Mouse (Mus musculus) right cerebral cortex, postnatal 14 days (tissue): Measurements from ENCODE around the gene Abtb2.

Experiments used
- DNase-seq: peaks from one replicate; pipeline ENCODE4 v3.0.0; 2022

Abtb2 gene

DNA sequence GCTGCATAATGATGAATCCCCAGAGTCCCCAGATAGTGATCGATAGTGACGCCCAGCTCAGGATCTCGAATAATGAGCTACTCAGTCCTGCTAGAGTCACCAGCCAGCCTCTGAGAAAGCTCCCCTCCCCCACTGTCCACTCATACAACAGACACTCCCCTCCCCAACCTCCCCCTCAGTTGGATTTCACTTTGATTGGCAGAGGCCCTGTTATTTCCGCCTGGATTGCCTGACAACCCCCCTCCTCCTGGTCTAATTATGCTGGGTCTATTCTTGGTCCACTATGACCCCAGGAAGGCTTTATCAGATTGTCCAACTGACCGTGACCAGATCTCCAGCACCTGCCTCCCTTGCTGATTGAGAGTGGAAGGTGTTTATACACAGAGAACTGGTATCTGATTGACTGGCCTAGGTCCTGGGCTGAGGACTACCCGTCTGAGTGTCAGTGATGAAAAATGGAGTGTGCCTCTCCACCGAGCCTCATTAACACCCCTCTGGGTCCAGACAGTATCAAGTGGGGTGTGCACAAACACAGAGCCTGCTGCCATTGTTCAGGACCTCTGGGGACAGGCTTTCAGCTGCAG is 59.3 kb downstream of the Abtb2 start:
- DNase-seq: no peak

DNA sequence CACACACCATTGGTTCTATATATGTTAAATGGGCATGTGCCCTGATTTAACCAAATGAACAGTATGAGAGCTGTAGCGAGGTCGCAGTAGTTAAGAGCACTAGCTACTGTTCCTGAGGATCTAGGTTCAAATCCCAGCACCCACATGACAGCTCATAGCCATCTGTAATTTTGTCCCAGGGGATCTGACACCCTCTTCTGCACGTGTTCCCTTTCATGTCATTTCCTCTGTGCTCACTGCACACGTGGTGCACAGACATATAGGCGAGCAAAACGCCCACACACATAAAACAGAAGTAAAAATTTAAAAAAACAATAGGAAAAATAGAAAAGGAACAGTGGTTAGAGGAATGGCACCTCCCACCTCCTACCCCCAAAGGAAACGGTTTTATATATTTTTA is 61.0 kb downstream of the Abtb2 start:
- no peak for DNase-seq

DNA sequence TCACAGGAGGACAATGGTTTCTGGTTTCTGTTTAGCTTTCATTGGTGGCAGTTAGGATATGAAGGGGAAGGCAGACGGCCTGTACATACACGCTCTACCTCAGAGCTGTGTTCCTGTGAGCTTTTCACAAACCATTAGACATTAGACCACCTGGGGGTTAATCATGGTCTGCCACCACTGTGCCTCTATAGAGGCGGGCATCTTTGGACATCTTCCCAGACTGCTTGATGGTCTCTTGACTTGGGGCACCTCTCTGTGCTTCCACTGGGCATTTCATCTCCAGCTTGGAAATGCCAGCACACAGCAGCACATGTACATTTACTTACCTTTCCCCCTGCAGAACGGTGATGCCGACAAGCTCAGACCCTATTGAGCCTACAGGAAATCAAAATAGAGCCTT is 63.8 kb downstream of the Abtb2 start:
- no peak for DNase-seq

DNA sequence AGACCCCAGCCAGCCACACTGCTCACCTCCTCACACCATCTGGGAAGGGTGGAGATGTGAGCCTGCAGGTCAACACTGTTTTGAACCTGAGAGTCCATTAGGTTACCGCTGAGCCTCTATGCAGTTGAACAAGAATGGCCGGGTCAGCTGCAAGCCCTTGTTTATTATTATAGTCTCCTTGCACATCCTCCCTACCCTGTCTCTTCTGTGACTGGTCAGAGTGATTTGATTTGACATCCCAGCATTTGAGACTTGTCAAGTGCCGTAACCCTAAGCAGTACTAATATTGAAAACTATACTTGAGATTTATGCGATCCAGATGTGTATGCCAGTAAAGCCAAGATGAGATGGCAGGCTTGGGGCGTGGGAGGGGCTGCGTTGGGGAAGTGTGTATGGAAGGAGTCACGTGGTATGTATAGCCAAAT is 65.2 kb downstream of the Abtb2 start:
- no peak for DNase-seq

DNA sequence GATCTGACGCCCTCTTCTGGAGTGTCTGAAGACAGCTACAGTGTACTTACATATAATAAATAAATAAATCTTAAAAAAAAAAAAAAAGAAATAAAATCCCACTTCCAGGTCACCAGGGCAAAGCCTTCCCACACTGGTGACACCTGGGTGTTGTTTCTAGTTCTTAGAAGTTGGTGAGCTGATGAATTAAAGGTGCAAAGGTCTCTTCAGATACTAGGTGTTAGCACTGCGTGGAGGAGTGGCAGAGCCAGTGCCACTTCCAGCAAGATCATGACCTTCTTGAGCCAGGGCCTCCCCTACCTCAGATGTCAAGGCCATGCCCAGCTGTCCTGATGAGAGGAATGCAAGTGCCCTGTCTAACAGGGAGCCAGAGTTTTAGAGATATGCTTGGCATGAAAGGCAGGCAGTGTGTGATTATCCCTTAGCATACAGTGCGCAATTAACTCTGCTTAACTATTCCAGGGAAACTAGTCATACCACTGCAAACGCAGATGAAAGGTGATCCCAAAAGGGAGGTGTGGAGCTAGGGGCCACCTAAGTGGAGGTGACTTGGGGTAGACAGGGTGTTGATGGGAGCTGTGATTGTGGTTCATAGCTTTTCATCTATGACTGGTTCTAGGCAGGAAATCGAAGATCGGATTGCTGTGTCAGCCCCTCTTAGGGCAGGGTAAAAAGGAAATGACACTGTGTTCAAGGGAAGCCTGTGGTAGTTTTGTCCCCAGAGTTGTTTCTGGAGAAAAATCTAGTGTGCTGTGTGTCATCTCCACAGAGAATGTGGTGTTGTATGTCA is 66.2 kb downstream of the Abtb2 start:
- no peak for DNase-seq

DNA sequence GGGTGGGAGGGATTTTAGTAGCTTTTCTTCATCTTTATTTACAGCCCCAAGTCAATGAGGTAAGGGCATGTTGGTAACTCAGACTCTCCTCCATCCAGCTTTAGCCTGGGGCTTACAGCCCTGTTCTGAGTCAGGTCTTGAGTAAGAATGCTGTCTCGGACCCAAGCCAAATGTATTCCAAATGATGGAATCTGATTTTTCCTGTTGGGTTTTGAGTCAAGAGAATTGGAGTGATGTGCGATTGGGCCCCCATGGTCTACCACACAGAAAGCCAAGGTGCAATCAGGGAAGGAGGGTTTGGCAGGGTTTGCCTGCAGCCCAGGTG is 66.8 kb downstream of the Abtb2 start:
- no peak for DNase-seq

DNA sequence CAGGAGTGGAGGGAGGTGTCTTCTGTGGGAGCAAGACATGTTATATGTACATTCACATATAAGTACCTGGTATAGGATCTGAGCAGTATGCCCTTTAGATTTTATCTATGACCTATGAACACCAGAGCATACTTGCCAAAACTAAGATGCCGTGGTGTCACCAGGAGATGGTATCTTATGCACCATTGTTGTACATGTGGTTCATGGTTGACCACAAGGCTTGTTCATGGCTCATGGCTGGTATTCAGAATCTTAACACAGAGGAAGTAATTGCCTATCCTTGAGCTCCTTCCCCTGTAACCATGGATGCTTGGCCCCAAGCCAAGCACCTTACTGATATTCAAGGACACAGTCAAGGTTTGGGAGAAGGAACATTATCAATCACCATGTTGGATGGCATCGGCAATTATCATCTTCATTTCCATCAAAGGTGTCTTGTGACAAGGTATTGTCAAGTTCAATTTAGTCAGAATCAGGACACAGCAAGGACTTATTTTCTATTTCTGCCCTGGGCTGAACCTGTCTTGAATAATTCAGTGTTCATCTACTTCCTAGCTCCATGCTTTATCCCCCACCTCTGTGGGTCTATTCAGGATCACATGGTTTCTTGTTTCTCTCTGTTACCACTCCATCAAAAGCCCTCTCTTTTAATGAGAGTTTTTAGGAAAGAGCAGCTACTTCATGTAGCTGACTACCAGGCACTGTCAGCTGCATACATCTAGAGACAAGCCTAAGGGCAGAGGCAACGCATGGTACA is 69.8 kb downstream of the Abtb2 start:
- DNase-seq: no peak

DNA sequence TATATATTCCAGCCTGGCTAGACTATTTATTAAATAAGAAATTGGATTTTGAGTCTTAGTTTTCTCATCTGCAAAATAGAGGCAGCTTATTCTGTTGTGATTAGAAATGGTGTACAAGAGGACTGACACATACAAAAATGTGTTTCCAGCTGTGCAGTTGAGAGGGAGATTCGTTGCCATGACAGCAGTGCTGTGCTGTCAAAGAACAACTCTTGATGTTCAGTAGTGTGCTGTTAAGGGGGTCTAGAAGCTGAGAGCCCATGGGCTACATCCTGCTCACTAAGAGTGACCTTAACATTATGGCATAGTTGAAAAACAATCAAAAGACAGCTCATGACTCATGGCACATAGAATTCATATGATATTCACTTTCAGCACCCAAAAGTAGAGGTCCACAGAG is 71.3 kb downstream of the Abtb2 start:
- no peak for DNase-seq

DNA sequence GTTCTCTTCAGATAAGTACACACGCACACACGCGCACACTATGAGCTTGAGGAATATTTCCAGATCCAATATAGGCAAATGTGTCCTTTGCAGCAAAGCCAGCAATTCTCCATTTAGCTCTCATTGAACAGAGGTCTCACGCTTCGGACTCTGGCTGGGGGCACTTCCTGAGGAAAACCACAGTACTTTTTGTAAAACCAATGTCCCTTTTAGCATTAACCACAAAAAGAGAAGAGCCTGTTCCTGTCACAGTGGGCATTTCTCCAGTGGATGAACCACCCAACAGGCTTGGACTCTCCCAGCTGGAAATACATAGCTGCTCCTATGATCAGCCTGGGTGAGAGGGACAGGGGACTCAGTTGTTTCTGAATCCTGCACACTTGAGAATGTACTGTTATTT is 71.8 kb downstream of the Abtb2 start:
- DNase-seq: no peak

DNA sequence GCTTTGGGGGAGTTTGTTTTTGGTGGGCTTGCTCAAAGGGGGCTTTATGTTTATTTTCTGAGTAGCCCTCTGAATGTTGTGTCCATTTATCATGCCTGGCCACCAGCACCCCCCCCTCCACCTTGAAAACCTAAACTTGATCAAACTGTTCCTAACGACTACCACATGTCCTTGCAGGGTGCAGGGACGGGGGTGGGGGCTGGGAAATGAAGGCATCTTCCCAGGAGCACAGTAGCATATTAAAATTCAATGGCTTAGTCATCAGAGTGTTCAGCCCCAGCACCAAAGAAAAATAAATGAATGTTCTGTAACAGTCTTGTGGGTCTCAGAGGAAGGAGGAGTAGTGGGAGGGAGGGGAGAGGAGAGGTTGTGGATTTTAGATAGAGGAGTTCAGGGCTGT is 73.6 kb downstream of the Abtb2 start:
- no peak for DNase-seq

DNA sequence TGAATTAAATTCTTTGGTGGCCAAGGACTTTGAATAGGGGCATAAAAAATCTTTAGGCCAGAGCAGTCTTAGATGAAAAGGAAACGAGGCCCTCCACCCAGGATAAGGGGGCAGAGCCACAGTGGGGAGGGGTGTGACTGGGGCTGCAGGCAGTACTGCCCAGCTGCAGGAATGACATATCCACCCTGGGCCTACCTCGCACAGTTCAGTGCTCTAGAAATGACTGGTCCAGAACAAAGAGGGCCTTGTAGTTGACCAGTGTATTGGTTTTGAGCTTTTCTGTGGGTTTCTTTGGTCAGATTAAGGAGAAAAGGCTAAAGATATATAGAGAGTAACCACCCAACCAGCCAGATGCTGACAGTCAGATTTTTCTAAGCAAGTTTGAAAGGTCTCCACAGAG is 74.8 kb downstream of the Abtb2 start:
- no peak for DNase-seq

DNA sequence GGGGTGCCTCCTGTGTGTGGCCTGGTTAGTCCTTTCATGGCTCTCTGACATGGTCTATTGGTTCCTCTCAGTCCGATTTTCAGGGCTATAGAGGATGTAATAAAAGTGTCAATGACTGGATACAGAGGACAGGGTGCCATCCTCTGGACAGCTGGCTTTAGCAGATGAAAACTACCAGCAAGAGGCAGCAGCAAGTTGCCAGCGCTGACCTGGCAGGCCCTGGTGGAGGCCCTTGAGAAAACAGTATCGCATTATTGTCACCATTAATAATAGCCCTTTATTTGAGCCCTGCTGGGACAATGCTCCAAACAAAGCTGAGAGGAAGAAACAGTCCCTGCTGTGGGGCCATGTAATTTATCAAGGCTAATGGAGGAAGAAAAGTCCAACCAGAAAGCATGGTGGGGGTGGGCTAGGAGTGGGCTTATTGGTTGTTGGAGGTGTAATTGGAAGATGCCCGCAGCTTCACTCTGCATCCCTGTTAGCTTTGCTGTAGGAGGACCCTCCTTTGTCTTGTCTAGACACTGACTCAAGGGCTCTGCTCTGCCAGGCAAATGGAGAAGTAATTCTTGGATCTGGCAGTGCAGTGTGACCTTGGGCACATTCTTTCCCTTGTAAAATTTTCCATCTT is 77.6 kb downstream of the Abtb2 start:
- no peak for DNase-seq

DNA sequence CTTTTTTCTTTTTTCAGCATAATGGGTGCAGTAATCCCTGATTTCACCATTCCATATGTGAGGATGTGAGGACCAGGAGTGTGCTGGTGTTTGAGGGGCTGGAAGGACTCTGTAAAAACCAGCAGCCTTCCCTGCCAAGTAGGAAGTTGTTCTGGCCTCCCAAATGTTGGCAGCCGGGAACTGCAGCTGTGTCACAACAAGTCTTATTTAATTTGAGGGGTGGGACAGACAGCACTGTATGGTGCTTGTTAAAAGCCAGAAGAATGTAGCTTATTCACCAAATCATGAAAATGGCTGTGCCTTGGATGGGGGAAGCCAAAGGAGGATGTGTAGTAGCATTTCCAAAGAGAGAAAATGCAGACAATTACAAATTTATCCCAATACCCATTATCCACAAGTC is 78.3 kb downstream of the Abtb2 start:
- DNase-seq: no peak

DNA sequence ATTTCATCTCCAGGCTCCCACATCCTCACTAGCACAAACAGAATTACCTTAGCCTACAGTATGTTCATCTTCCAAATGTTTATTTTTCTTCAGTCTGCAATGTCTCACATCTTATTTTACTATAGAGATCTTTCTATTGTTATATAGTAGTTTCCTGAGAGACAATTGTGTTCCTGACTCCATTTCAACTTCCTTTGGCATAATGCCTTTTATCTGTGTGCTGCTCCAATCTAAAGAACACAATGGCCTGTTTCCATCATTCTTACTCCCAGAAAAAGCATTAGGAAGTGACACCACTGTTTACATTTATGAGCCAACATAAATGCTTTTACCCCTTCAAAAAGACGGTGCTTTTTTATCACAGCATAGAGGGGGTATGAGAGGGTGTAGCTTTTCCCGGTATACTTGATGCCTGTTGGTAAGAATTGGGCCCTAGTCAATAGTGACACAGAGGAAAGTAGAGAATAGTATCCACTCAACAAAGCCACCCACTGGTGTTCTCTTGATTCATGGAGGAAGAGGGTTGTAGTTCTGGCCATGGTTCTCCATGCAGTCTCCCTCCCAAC is 84.3 kb downstream of the Abtb2 start:
- no peak for DNase-seq

DNA sequence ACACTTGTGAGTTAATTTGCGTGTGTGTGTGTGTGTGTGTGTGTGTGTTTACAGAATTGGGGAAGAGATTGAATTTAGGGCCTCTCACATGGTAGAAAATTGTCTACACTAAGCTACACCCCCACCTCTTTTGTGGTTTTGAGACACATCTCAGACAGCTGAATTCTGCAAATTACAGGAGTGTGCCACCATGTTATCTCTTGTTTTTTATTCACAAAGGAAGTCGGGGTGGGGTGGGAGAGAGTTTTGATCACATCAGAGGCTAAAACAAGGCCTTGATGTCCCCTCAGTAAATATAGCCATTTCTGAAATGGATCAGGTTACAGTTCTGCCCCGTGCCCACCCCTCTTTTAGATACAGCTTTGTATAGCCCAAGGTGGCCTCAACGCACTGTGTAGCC is 86.0 kb downstream of the Abtb2 start:
- DNase-seq: no peak

DNA sequence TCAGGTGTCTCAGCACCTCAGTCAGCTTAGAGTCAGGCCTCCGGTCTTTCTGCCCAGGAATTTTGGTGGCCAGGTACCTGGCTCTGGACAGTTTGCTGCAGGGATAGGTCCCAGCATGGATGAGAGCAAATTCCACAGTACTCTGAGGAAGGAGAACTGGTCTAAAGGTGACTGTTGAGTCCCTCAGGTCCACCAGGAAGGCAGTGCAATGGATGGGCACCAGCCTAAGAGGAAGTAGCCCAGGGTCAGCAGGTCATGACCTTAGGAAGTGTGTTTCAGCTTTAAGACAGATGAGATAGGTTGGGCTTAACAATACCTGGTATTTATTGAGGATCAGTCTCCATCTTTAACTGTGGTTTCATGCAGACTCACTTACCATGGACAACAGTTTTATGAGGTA is 88.9 kb downstream of the Abtb2 start:
- no peak for DNase-seq

DNA sequence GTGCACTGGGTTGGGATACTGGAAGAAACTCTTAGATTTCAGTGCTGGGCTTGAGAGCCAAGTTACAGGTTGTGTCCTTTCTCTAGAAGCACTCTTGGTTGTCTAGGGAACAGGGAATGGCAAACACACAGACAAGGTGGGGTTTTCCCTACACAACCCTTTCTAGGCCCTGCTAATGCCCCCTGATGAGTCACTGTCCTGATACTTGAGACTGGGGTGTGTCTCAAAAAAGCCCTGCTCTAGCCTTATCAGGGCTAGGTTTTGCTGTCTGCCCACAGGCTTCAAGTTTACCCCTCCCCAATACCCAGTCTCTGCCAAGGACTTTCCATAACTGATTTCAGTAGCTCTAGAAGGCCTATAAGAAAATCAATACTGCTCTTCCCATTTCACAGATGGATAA is 89.9 kb downstream of the Abtb2 start:
- DNase-seq: no peak

DNA sequence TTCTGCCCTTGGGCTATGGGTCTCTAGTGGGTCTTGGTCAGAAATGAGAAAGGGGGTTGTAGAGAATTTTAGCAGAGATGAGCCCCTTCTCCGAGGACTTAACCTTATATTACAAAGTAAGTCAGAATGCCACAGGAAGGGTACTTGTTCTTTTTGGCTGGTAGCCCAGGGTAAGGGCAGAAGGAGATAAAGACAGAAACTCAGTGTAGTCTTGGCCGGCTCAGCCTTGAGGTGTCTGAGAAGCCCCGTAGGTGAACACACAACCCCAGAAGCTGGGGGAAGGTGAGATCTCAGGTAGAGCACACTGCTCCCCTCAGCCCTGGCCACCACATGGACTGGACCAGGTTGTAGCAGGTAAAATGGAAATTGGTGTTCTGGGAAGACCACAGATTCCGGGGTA is 93.1 kb downstream of the Abtb2 start:
- no peak for DNase-seq

DNA sequence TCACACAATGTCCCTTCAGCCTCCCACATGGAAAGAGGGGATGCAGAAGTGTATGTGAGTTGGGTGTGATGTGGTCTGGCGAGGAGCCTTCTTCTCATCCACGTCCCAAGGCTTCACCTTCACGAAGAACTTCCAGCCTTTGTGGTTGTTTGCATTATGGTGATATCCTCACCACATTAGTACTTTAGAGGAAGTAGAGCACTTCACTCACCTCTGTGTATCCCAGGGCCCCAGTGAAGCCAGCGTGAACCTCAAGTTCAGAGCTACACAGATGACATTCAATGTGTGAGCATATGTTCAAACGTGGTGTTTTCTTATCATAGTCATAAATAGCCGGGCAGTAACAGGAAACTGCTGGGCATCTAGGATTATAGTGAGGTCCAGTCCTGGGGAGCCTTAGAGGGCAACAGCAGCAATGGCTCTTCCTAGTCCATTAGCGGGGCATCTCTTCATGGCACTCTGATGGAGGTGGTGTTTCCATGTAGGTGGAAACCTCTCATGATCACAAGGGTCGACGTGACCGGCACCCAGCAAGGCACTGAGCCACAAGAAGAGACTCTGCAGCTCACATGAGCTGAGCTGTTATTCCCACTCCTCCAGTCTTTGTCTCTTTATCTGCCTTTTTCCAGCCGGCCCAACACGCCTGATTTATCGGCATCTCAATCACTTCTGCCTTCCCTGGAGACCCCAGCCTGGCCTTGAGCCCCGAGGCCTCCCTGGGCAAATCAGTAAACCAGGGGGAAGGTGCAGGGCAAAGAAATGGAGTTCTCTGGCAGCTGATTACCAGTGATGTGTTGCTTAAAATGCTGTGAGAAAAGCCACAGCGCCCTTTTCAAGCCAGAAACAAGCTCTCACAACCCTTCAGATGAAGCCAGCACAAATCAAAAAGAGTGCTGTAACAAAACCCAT is 93.8 kb downstream of the Abtb2 start:
- DNase-seq: no peak

DNA sequence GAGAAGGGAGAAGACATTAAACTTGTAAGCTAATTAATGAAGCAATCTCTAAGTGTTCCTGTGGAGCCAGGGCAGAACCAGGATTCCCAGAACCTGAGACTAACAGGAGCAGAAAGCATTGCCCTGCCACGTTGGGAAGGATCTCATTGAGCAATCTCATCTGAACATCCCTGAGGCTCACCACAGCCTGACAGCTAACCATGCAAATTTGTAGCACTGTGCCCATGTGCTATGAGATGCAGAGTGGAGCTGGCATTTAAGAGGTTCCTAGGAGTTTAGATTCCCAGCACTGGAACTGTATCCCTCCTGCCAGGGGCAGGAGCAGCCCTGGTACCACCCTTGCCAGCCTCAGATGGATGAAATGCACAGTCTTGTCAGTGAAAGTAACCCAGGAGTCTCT is 95.6 kb downstream of the Abtb2 start:
- DNase-seq: no peak

DNA sequence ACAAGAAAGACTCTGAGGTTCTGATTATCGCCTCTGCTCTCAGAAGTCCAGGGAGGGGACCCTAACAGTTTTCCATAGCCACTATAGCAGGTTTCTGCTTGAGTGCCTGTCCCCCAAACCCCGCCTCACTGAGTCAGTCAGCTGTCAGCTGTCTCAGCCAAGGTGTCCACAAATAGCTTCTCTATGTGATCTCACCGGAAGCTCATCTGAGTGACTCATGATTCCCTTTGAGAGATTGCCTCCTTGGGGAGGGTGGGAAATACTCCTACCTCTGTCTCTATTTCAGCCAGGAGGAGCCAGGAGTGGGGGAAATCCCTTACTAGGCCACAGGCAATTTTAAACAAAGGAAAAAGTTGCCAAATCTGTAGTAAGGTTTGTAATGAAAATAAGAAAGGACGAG is 96.0 kb downstream of the Abtb2 start:
- DNase-seq: no peak

DNA sequence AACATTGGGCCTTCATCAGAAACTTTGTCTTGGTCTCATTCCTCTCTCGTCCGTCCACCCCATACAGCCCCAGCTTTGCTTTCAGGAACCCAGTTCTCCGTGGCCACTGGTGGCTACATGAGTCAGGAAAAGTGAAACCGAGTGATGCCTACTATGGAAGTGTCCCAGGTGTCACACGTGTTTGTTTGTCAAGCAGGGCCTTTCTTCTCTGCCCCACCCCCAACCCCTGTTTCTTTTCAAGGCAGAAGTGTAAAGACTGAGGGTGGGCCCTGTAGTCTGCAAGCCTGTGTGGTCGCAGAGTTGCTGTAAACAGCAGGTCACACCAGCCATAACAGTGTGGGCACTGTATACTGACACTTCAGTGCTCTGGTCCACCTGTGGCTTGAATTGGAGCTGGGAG is 98.2 kb downstream of the Abtb2 start:
- DNase-seq: no peak
